Mouse (Mus musculus): ENCODE measurements at regions not wholly inside any gene's neighbourhood (a gene's known extent, or its start where the extent isn't known, plus 50 kb on each side); places are given as distances from the start of the nearest gene placed in this dataset.

GRCm38 (mm10) chr6:104916787-104917186, 424.2 kb downstream of the Cntn6 start:
- no peak for DNase-seq (ENCODE audit: low spot score)

- DNase-seq (ENCODE audit: low spot score): no peak
Measured at GRCm38 (mm10) chr6:104922577-104922976, 430.0 kb downstream of the Cntn6 start.

- no peak for DNase-seq (ENCODE audit: low spot score)
Measured at GRCm38 (mm10) chr6:104926088-104926487, 433.5 kb downstream of the Cntn6 start.

- no peak for DNase-seq (ENCODE audit: low spot score)
Measured at GRCm38 (mm10) chr6:104930284-104930683, 437.7 kb downstream of the Cntn6 start.

- DNase-seq (ENCODE audit: low spot score): no peak
Measured at GRCm38 (mm10) chr6:104932153-104932552, 439.6 kb downstream of the Cntn6 start.

- DNase-seq (ENCODE audit: low spot score): no peak
Measured at GRCm38 (mm10) chr6:104939134-104939533, 446.5 kb downstream of the Cntn6 start.

GRCm38 (mm10) chr6:104974517-104974916, 481.9 kb downstream of the Cntn6 start:
- DNase-seq (ENCODE audit: low spot score): no peak

GRCm38 (mm10) chr6:104984144-104984543, 491.6 kb downstream of the Cntn6 start:
- DNase-seq (ENCODE audit: low spot score): no peak

GRCm38 (mm10) chr6:104989863-104990262, 497.3 kb downstream of the Cntn6 start:
- no peak for DNase-seq (ENCODE audit: low spot score)

GRCm38 (mm10) chr6:104990366-104990765, 497.8 kb downstream of the Cntn6 start:
- no peak for DNase-seq (ENCODE audit: low spot score)

- DNase-seq (ENCODE audit: low spot score): no peak
Measured at GRCm38 (mm10) chr6:104999601-105000000, 507.0 kb downstream of the Cntn6 start.

- DNase-seq (ENCODE audit: low spot score): no peak
Measured at GRCm38 (mm10) chr6:105020672-105021071, 528.1 kb downstream of the Cntn6 start.

GRCm38 (mm10) chr6:105021174-105021573, 528.6 kb downstream of the Cntn6 start:
- DNase-seq (ENCODE audit: low spot score): no peak

GRCm38 (mm10) chr6:105066146-105066545, 573.6 kb downstream of the Cntn6 start:
- no peak for DNase-seq (ENCODE audit: low spot score)

- peak; percentile 3 for DNase-seq (ENCODE audit: low spot score)
Measured at GRCm38 (mm10) chr6:105090882-105091281, 586.6 kb upstream of the Cntn4 start.

Data from testis, postnatal 14 days (tissue).